Mouse (Mus musculus): ENCODE results near the gene Srgap3. TPM values are rescaled to one million over a fixed set of nuclear protein-coding genes. Genes with fewer than 3 reads are reported as not detected.

The Srgap3 gene
- polyA plus RNA-seq, 1 experiment from 2014 or later, result 1.3 TPM

- no peaks in the 10 kb centered on the region for H3K36me3 ChIP-seq
- no peak overlapping the region for H3K9ac ChIP-seq
- no peaks in the 10 kb centered on the region for H3K27me3 ChIP-seq (replicated peaks)
- ATAC-seq, result no peak
- 72% methylated on average over 6 of the region's 6 CpGs for WGBS (ENCODE audit: insufficient replicate concordance)
- no peak overlapping the region for H3K4me2 ChIP-seq
- H3K4me1 ChIP-seq, result no peaks in the 10 kb centered on the region
- no peak overlapping the region for H3K4me3 ChIP-seq
- H3K9me3 ChIP-seq (replicated peaks), result no peaks in the 10 kb centered on the region
- H3K27ac ChIP-seq, result no peak overlapping the region
These were observed 157.2 kb downstream of the Srgap3 start for GRCm38 (mm10) chr6:112789901-112790300.

GRCm38 (mm10) chr6:112788617-112789016, 158.4 kb downstream of the Srgap3 start:
- no peaks in the 10 kb centered on the region for H3K36me3 ChIP-seq
- H3K9ac ChIP-seq, result no peak overlapping the region
- H3K4me1 ChIP-seq, result no peaks in the 10 kb centered on the region
- H3K4me3 ChIP-seq, result no peak overlapping the region
- no peak overlapping the region for H3K4me2 ChIP-seq
- H3K27ac ChIP-seq, result no peak overlapping the region
- WGBS (ENCODE audit: insufficient replicate concordance), result 42% methylated on average over 10 of the region's 10 CpGs
- no peaks in the 10 kb centered on the region for H3K9me3 ChIP-seq (replicated peaks)
- no peak for ATAC-seq
- H3K27me3 ChIP-seq (replicated peaks), result no peaks in the 10 kb centered on the region

GRCm38 (mm10) chr6:112788174-112788573, 158.9 kb downstream of the Srgap3 start:
- H3K4me3 ChIP-seq, result no peak overlapping the region
- H3K27me3 ChIP-seq (replicated peaks), result no peaks in the 10 kb centered on the region
- 77% methylated on average over 1 of the region's 1 CpGs for WGBS (ENCODE audit: insufficient replicate concordance)
- no peaks in the 10 kb centered on the region for H3K36me3 ChIP-seq
- no peak overlapping the region for H3K27ac ChIP-seq
- no peak overlapping the region for H3K9ac ChIP-seq
- no peak for ATAC-seq
- no peak overlapping the region for H3K4me2 ChIP-seq
- H3K4me1 ChIP-seq, result no peaks in the 10 kb centered on the region
- H3K9me3 ChIP-seq (replicated peaks), result no peaks in the 10 kb centered on the region

DNA sequence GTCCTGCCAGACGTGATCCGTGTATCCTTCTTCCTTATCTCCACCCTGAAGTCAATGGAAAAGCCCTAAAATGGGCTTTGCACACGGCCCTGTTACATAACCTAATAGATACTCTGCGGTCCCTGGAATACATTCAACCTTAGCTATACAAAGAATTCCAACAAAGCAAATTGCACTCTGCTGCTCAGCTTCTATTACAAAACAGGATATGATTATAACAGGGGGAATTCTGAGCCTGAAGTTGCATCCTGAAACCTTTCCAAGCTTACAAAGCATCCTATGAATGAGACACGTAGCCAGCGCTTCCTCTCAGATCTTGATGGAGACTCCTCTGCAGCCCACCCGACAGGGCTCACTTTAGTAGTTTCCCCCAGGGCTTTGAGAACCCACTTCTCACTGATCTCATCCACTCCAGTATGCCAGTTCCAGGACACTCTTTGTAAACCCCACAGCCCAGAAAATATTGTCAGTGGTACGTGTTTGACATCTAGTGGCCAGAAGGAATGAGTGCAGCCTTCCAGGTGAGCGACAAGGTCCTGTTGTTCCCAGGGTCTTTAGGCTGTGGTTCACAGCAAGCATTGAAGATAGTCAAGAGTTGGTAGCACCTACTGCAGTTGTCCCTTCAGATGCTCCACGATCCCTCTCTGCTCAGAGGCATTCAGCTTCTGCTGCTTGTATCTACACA, 165.5 kb downstream of the Srgap3 start:
- H3K9ac ChIP-seq, result no peak overlapping the region

DNA sequence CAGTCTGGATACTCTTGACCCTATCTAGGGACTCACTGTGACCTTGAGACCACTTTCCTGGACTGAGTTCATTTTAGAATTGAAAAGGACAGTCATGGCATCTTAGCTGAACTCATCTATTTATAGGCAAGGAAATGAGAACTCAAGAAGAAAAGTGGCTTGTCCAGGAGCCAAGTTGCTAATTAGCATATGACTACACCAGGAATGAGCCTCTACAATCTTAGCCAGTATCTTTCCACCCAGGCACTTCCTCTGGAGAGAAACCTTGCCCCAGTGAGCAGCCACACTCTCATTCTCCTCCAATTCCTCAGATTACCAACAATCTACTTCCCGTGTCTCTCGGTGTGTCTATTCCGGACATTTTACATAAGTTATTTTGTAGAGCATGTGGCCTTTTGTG, 168.9 kb downstream of the Srgap3 start:
- Histone ChIP-seq H3K4me2 (no peak overlapping the region), H3K4me1 (no peaks in the 10 kb centered on the region), H3K27ac (no peak overlapping the region), H3K36me3 (no peaks in the 10 kb centered on the region), H3K4me3 (no peak overlapping the region), H3K27me3 (replicated peaks) (no peaks in the 10 kb centered on the region), H3K9me3 (replicated peaks) (no peaks in the 10 kb centered on the region), H3K9ac (no peak overlapping the region)
- WGBS (ENCODE audit: insufficient replicate concordance), result 46% methylated on average over 3 of the region's 3 CpGs
- no peak for ATAC-seq

More for the DNA sequence above, 165.5 kb downstream of the Srgap3 start:
- no peaks in the 10 kb centered on the region for H3K27me3 ChIP-seq (replicated peaks)
- no peak overlapping the region for H3K4me2 ChIP-seq
- 70% methylated on average over 10 of the region's 10 CpGs for WGBS (ENCODE audit: insufficient replicate concordance)
- ATAC-seq, result no peak
- no peaks in the 10 kb centered on the region for H3K36me3 ChIP-seq
- H3K9me3 ChIP-seq (replicated peaks), result no peaks in the 10 kb centered on the region
- H3K4me1 ChIP-seq, result no peaks in the 10 kb centered on the region
- no peak overlapping the region for H3K27ac ChIP-seq
- H3K4me3 ChIP-seq, result no peak overlapping the region

DNA sequence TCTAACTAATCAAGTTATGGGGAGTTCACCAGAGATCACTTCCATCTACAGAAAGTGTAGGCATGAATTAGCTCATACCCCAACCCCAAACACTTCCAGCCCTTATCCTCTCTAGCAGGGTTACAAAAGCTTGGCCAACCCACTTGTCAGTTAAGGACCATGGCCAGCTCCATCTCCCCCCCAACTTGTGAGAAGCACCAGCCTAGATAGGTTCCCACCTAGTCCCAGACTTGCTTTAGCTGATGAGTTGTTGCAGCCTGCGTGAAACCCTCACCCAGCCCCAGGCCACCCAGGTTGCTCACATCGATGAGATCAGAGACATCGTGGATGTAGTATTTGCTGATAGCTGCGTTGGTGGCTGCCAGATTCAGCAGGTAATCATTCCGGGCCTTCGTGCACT, 170.3 kb downstream of the Srgap3 start:
- no peaks in the 10 kb centered on the region for H3K27me3 ChIP-seq (replicated peaks)
- ATAC-seq, result no peak
- no peaks in the 10 kb centered on the region for H3K4me1 ChIP-seq
- 74% methylated on average over 6 of the region's 6 CpGs for WGBS (ENCODE audit: insufficient replicate concordance)
- H3K9me3 ChIP-seq (replicated peaks), result no peaks in the 10 kb centered on the region
- H3K4me3 ChIP-seq, result no peak overlapping the region
- no peaks in the 10 kb centered on the region for H3K36me3 ChIP-seq
- no peak overlapping the region for H3K27ac ChIP-seq
- no peak overlapping the region for H3K4me2 ChIP-seq
- no peak overlapping the region for H3K9ac ChIP-seq

GRCm38 (mm10) chr6:112773754-112774153, 173.3 kb downstream of the Srgap3 start:
- H3K9me3 ChIP-seq (replicated peaks), result no peaks in the 10 kb centered on the region
- no peaks in the 10 kb centered on the region for H3K27me3 ChIP-seq (replicated peaks)
- H3K9ac ChIP-seq, result no peak overlapping the region
- H3K4me1 ChIP-seq, result no peaks in the 10 kb centered on the region
- no peaks in the 10 kb centered on the region for H3K36me3 ChIP-seq
- H3K4me3 ChIP-seq, result no peak overlapping the region
- 73% methylated on average over 7 of the region's 7 CpGs for WGBS (ENCODE audit: insufficient replicate concordance)
- no peak overlapping the region for H3K27ac ChIP-seq
- H3K4me2 ChIP-seq, result no peak overlapping the region
- no peak for ATAC-seq

DNA sequence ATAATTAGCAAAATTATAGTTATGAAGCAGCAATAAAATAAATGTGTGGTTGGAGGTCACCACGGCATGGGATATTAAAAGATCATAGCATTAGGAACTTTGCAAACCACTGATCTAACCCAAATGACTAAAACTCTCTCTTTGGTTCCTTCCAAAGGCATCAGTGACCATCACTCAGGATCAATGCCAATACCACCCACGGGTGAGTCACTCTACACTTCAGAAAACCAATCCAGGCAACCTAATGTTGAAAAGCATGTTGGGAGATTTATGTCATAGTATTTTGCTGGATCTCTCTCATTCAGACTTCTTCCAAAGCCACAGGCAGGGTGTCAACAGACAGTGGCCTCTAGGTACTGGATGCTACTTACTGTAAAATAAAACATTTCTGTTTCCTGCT, 176.1 kb downstream of the Srgap3 start:
- Histone ChIP-seq H3K27ac (no peak overlapping the region), H3K9me3 (replicated peaks) (no peaks in the 10 kb centered on the region), H3K27me3 (replicated peaks) (no peaks in the 10 kb centered on the region), H3K36me3 (no peaks in the 10 kb centered on the region), H3K4me2 (no peak overlapping the region), H3K4me3 (no peak overlapping the region), H3K9ac (no peak overlapping the region), H3K4me1 (no peaks in the 10 kb centered on the region)
- no peak for ATAC-seq
- WGBS (ENCODE audit: insufficient replicate concordance), result 69% methylated on average over 2 of the region's 2 CpGs

- 58% methylated on average over 4 of the region's 4 CpGs for WGBS (ENCODE audit: insufficient replicate concordance)
- H3K27ac ChIP-seq, result no peak overlapping the region
- H3K36me3 ChIP-seq, result no peaks in the 10 kb centered on the region
- no peak overlapping the region for H3K4me2 ChIP-seq
- H3K4me1 ChIP-seq, result no peaks in the 10 kb centered on the region
- ATAC-seq, result no peak
- H3K27me3 ChIP-seq (replicated peaks), result no peaks in the 10 kb centered on the region
- H3K9me3 ChIP-seq (replicated peaks), result no peaks in the 10 kb centered on the region
- no peak overlapping the region for H3K4me3 ChIP-seq
- no peak overlapping the region for H3K9ac ChIP-seq
These were observed 188.5 kb downstream of the Srgap3 start for GRCm38 (mm10) chr6:112758541-112758940.

DNA sequence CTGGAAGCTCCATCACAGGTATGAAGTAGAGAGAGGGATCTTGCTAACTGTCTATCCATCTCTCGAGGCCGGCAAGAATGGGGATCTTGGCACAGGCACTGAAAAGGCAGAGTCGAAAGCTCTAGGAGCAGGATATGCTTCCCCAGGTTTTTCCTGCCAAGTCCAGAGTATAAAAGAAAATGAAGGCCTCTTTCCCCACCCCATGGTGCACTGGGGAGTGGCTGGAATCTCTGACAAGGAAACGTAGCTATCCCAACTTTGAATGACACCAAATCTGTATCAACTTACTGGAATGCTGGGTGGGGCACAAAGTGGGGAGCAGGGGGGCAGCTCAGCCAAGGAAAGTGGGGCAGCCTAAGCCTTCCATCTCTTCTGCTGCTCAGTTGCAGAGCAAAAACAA, 190.2 kb downstream of the Srgap3 start:
- no peak overlapping the region for H3K9ac ChIP-seq
- H3K9me3 ChIP-seq (replicated peaks), result no peaks in the 10 kb centered on the region
- H3K27ac ChIP-seq, result no peak overlapping the region
- H3K4me3 ChIP-seq, result no peak overlapping the region
- no peaks in the 10 kb centered on the region for H3K36me3 ChIP-seq
- no peaks in the 10 kb centered on the region for H3K4me1 ChIP-seq
- H3K4me2 ChIP-seq, result no peak overlapping the region
- no peaks in the 10 kb centered on the region for H3K27me3 ChIP-seq (replicated peaks)
- 63% methylated on average over 4 of the region's 4 CpGs for WGBS (ENCODE audit: insufficient replicate concordance)
- no peak for ATAC-seq

DNA sequence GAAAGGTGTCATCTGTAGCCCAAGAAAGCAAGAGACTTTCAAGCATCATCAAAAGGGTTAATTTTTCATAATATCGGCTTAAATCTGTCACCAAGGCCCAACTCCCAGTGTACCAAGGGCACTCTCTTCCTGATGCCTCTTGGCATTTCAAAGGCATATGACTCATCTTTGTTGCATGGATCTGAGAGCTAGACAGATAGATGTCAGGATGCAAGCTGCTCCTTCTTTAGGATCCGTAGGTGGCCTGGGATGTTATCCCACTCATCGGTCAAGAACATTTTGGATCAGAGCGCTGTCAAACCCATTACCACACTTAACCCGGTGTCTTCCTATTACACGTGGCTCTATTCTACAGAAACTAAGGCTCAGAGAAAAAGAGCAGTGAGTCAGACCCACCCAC, 192.1 kb downstream of the Srgap3 start:
- Histone ChIP-seq H3K4me2 (no peak overlapping the region), H3K27ac (no peak overlapping the region), H3K9ac (no peak overlapping the region), H3K27me3 (replicated peaks) (no peaks in the 10 kb centered on the region), H3K4me1 (no peaks in the 10 kb centered on the region), H3K36me3 (no peaks in the 10 kb centered on the region), H3K4me3 (no peak overlapping the region), H3K9me3 (replicated peaks) (no peaks in the 10 kb centered on the region)
- WGBS (ENCODE audit: insufficient replicate concordance), result 77% methylated on average over 6 of the region's 6 CpGs
- ATAC-seq, result no peak

- no peak overlapping the region for H3K27ac ChIP-seq
- H3K4me1 ChIP-seq, result no peaks in the 10 kb centered on the region
- no peak overlapping the region for H3K9ac ChIP-seq
- WGBS (ENCODE audit: insufficient replicate concordance), result 49% methylated on average over 3 of the region's 3 CpGs
- H3K27me3 ChIP-seq (replicated peaks), result no peaks in the 10 kb centered on the region
- no peaks in the 10 kb centered on the region for H3K9me3 ChIP-seq (replicated peaks)
- H3K4me2 ChIP-seq, result no peak overlapping the region
- no peak overlapping the region for H3K4me3 ChIP-seq
- H3K36me3 ChIP-seq, result no peaks in the 10 kb centered on the region
- no peak for ATAC-seq
These were observed 194.5 kb downstream of the Srgap3 start for GRCm38 (mm10) chr6:112752517-112752916.

GRCm38 (mm10) chr6:112752007-112752406, 195.1 kb downstream of the Srgap3 start:
- Histone ChIP-seq H3K9me3 (replicated peaks) (no peaks in the 10 kb centered on the region), H3K9ac (no peak overlapping the region), H3K4me1 (no peaks in the 10 kb centered on the region), H3K4me3 (no peak overlapping the region), H3K36me3 (no peaks in the 10 kb centered on the region), H3K27me3 (replicated peaks) (no peaks in the 10 kb centered on the region), H3K27ac (no peak overlapping the region), H3K4me2 (no peak overlapping the region)
- WGBS (ENCODE audit: insufficient replicate concordance), result 31% methylated on average over 5 of the region's 5 CpGs
- no peak for ATAC-seq
